In genomic region chr2:121511401-121511800, GRCm38 (mm10) we compare ENCODE assay signal across 23 mouse cellular contexts. TPM values are rescaled to one million over a fixed set of nuclear protein-coding genes. Genes with fewer than 3 reads are reported as not detected.
A peak's percentile ranks its signal among the peaks of the same experiment; 100 is the strongest.
DNase-seq lines count a peak whose midpoint lies in the region; ATAC-seq and TF ChIP-seq lines count a peak whose summit lies in the region.
"Had no signal": no experiment of that assay in that cellular context is flagged by ENCODE, and none has a peak within 500 bp of the region (broad histone marks: within the 10 kb centered on the region; RNA-seq: fewer than 3 reads in every experiment).

No protein-coding gene starts in this region.

- 88% methylated on average over 8 of the region's 8 CpGs for WGBS in lung, postnatal 0 days
- WGBS in lung, adult 2 months = 84% methylated on average over 8 of the region's 8 CpGs
- WGBS in liver, embryonic 11.5 days = 90% methylated on average over 8 of the region's 8 CpGs

- TF ChIP-seq EP300 in lung, postnatal 0 days (IDR thresholded peaks at IDR 0.05) = no peak
- TF ChIP-seq EP300 in CH12.LX (IDR thresholded peaks at IDR 0.05; ENCODE audit: low read length) = no peak

- TF ChIP-seq POLR2A in lung, adult 2 months (IDR thresholded peaks at IDR 0.05; ENCODE audit: borderline replicate concordance, extremely low read depth, low read depth, low read length) = no peak
- no peak for TF ChIP-seq POLR2A in CH12.LX (IDR thresholded peaks at IDR 0.05; ENCODE audit: low read depth, low read length)

- in situ Hi-C loops in CH12.LX (cut with MboI; ENCODE audit: low pct_ligation_motif_present, low pct_unique_long_range_greater_than_20kb, low sequenced_read_pairs) = no loop called here

- no peak for TF ChIP-seq RAD21 in CH12.LX (IDR thresholded peaks at IDR 0.05; ENCODE audit: low read depth, low read length)

- H3K27ac ChIP-seq in lung, postnatal 0 days (ENCODE audit: low read length) = no peak overlapping the region
- H3K27ac ChIP-seq in CH12.LX (ENCODE audit: insufficient read depth, low read depth) = no peak overlapping the region
- no peak overlapping the region for H3K27ac ChIP-seq in liver, embryonic 11.5 days (ENCODE audit: low read depth, low read length)
- H3K27ac ChIP-seq: forebrain, embryonic 12.5 days; heart, embryonic 15.5 days; layer of hippocampus, adult 2 months; limb, embryonic 15.5 days had no signal

- H3K9me3 ChIP-seq in lung, postnatal 0 days (ENCODE audit: low read length) = no peaks in the 10 kb centered on the region
- no peaks in the 10 kb centered on the region for H3K9me3 ChIP-seq in CH12.LX (replicated peaks; ENCODE audit: low read length)
- no peaks in the 10 kb centered on the region for H3K9me3 ChIP-seq in liver, embryonic 11.5 days (ENCODE audit: control insufficient read depth, low read length)
- H3K9me3 ChIP-seq: forebrain, embryonic 12.5 days; G1E; heart, embryonic 15.5 days; limb, embryonic 15.5 days; megakaryocyte, embryonic 14.5 days had no signal

- H3K4me2 ChIP-seq in lung, postnatal 0 days (replicated peaks; ENCODE audit: low read depth, low read length) = no peak overlapping the region
- H3K4me2 ChIP-seq in CH12.LX (ENCODE audit: insufficient read depth, low read depth, poor library complexity, severe bottlenecking) = no peak overlapping the region
- no peak overlapping the region for H3K4me2 ChIP-seq in liver, embryonic 11.5 days
- H3K4me2 ChIP-seq: forebrain, embryonic 12.5 days; heart, embryonic 15.5 days; limb, embryonic 15.5 days had no signal

- no peak overlapping the region for H3K9ac ChIP-seq in lung, postnatal 0 days (replicated peaks; ENCODE audit: low read depth)
- no peak overlapping the region for H3K9ac ChIP-seq in CH12.LX (ENCODE audit: insufficient read depth, low read depth)
- H3K9ac ChIP-seq in liver, embryonic 11.5 days (ENCODE audit: low read depth, low read length) = no peak overlapping the region
- H3K9ac ChIP-seq: forebrain, embryonic 12.5 days; heart, embryonic 15.5 days; limb, embryonic 15.5 days had no signal

- no peak overlapping the region for H3K4me3 ChIP-seq in lung, postnatal 0 days (ENCODE audit: low read depth, low read length)
- H3K4me3 ChIP-seq in lung, adult 2 months (replicated peaks; ENCODE audit: extremely low read depth, low read depth, low read length) = no peak overlapping the region
- no peak overlapping the region for H3K4me3 ChIP-seq in CH12.LX (replicated peaks in 1 of 3; ENCODE audit: low read depth in 2 of 3, low read length in 2 of 3, poor library complexity in 1 of 3)
- no peak overlapping the region for H3K4me3 ChIP-seq in liver, embryonic 11.5 days (ENCODE audit: low read depth, low read length)
- H3K4me3 ChIP-seq: forebrain, embryonic 12.5 days; heart, embryonic 15.5 days; layer of hippocampus, adult 2 months; limb, embryonic 15.5 days; megakaryocyte, embryonic 14.5 days had no signal

- no peak for ATAC-seq in lung, postnatal 0 days
- ATAC-seq in liver, embryonic 11.5 days (replicated peaks; ENCODE audit: low FRiP score) = no peak

- H3K27me3 ChIP-seq in lung, postnatal 0 days (replicated peaks; ENCODE audit: insufficient read depth, low read length) = no peaks in the 10 kb centered on the region
- no peaks in the 10 kb centered on the region for H3K27me3 ChIP-seq in CH12.LX (replicated peaks)
- H3K27me3 ChIP-seq in liver, embryonic 11.5 days (replicated peaks; ENCODE audit: control insufficient read depth, insufficient read depth, low read length) = no peaks in the 10 kb centered on the region
- H3K27me3 ChIP-seq: forebrain, embryonic 12.5 days; heart, embryonic 15.5 days; limb, embryonic 15.5 days; megakaryocyte, embryonic 14.5 days had no signal

- peaks cover 4% of the 10 kb centered on the region; the same call in 1 of the 2 replicates for H3K4me1 ChIP-seq in lung, postnatal 0 days (ENCODE audit: insufficient read depth, low read depth, low read length)
- H3K4me1 ChIP-seq in lung, adult 2 months (ENCODE audit: control insufficient read depth, insufficient read depth, low read length) = no peaks in the 10 kb centered on the region; the same call in none of the 2 replicates
- H3K4me1 ChIP-seq in CH12.LX (ENCODE audit: control insufficient read depth in 1 of 2, insufficient read depth in 2 of 2) = peaks cover 3 to 34% of the 10 kb centered on the region in 2 experiments; a peak in 3 of 4 replicates
- 0 out of 2 replicates have a peak, but pooled peaks cover 10% of the 10 kb centered on the region for H3K4me1 ChIP-seq in liver, embryonic 11.5 days (replicated peaks; ENCODE audit: control insufficient read depth, insufficient read depth, low read length)

- peaks cover 74% of the 10 kb centered on the region for H3K79me2 ChIP-seq in CH12.LX (replicated peaks; ENCODE audit: control insufficient read depth, extremely low read depth, insufficient read depth, poor library complexity, severe bottlenecking)

- TF ChIP-seq CTCF in lung, postnatal 0 days (IDR thresholded peaks at IDR 0.05) = no peak
- no peak for TF ChIP-seq CTCF in lung, adult 2 months (IDR thresholded peaks at IDR 0.05; ENCODE audit: insufficient read depth, low read length)
- TF ChIP-seq CTCF in CH12.LX (conservative IDR thresholded peaks at IDR 0.05 in 1 of 2, IDR thresholded peaks at IDR 0.05 in 1 of 2; ENCODE audit: low read depth in 2 of 2, low read length in 2 of 2) = no peak

- H3K36me3 ChIP-seq in lung, postnatal 0 days (ENCODE audit: insufficient read depth, low read length) = no peaks in the 10 kb centered on the region
- H3K36me3 ChIP-seq in CH12.LX (replicated peaks in 1 of 2; ENCODE audit: control insufficient read depth in 1 of 2, insufficient read depth in 1 of 2, low read length in 1 of 2) = peaks cover 26 to 64% of the 10 kb centered on the region in 2 experiments
- peaks cover 20% of the 10 kb centered on the region; the same call in 1 of the 2 replicates for H3K36me3 ChIP-seq in liver, embryonic 11.5 days (ENCODE audit: control insufficient read depth, insufficient read depth, low read length)

- dilution Hi-C loops in CH12.LX (cut with MboI; ENCODE audit: extremely low pct_ligation_motif_present, extremely low pct_unique_long_range_greater_than_20kb, low sequenced_read_pairs) = no loop called here

- DNase-seq in lung, postnatal 0 days (ENCODE audit: low spot score) = peak; percentile 12
- no peak for DNase-seq in lung, adult 2 months
- DNase-seq in 416B (ENCODE audit: low read depth) = peak; percentile 23
- DNase-seq in CH12.LX (ENCODE audit: extremely low read depth) = peak; percentile 32
- DNase-seq in induced T-regulatory cell, adult 2 months (ENCODE audit: low read depth) = peak; percentile 91
- no peak for DNase-seq in liver, embryonic 11.5 days (ENCODE audit: low spot score)
- no peak for DNase-seq in gastrocnemius, adult 18-20 months (ENCODE audit: low spot score)
- DNase-seq: B cell, adult 2 months; cerebellum, adult 18-20 months; cerebellum, postnatal 25 days; embryo, embryonic 11 days; gastrocnemius, postnatal 14 days; kidney, adult 2 months; kidney, postnatal 14 days; layer of hippocampus, postnatal 36 days; lung, postnatal 14 days; retina, postnatal 1 day had no signal

TF ChIP-seq in CH12.LX, 34 proteins besides CTCF, POLR2A, EP300 and RAD21 (continues in another document):
- no peak for TF ChIP-seq NRF1 (IDR thresholded peaks at IDR 0.05; ENCODE audit: low read depth, low read length)
- TF ChIP-seq HCFC1 (IDR thresholded peaks at IDR 0.05; ENCODE audit: low read depth, low read length) = no peak
- TF ChIP-seq MAX (IDR thresholded peaks at IDR 0.05; ENCODE audit: low read length) = no peak
- TF ChIP-seq GABPA (IDR thresholded peaks at IDR 0.05; ENCODE audit: insufficient replicate concordance, low read depth, low read length) = no peak
- TF ChIP-seq NELFE (IDR thresholded peaks at IDR 0.05; ENCODE audit: low read depth, low read length) = no peak

RNA-seq across cellular contexts. Expression of gene Wdr76, which starts 4.9 kb away (rescaled TPM):
- polyA plus RNA-seq in lung, postnatal 0 days (2015; fragmentation: Nextera tagmentation; extraction: Ambion mirVana) = 2.6 and 2.9 TPM in 2 replicates
- polyA plus RNA-seq in lung, adult 2 months (2012; rRNA removed) = 1.3 and 3.0 TPM in 2 replicates
- 17.4 and 20.6 TPM in 2 replicates for total RNA-seq in CH12.LX (2012; rRNA removed)
- 28.6 and 29.9 TPM in 2 replicates for total RNA-seq in CH12.LX (2014; rRNA removed)
- 22.7 and 26.9 TPM in 2 replicates for polyA plus RNA-seq in CH12.LX (2012; ENCODE audit: insufficient read length, low read depth)
- polyA plus RNA-seq in liver, embryonic 11.5 days (2014; fragmentation: Nextera tagmentation; extraction: Ambion mirVana) = 15.4 and 15.5 TPM in 2 replicates
- total RNA-seq in gastrocnemius, adult 18-20 months (2021) = 1 to 10 TPM; 1.4 to 1.5 TPM

RNA-seq across cellular contexts. Expression of gene Mfap1a, which starts 4.9 kb away (rescaled TPM):
- 16.3 and 20.7 TPM in 2 replicates for polyA plus RNA-seq in lung, postnatal 0 days (2015; fragmentation: Nextera tagmentation; extraction: Ambion mirVana)
- 3.0 and 4.9 TPM in 2 replicates for polyA plus RNA-seq in lung, adult 2 months (2012; rRNA removed)
- total RNA-seq in CH12.LX (2012; rRNA removed) (14.0 and 16.8 TPM in 2 replicates), CH12.LX (2014; rRNA removed) (13.5 and 13.7 TPM in 2 replicates)
- polyA plus RNA-seq in CH12.LX (2012; ENCODE audit: insufficient read length, low read depth) = 23.7 and 27.3 TPM in 2 replicates
- polyA plus RNA-seq in liver, embryonic 11.5 days (2014; fragmentation: Nextera tagmentation; extraction: Ambion mirVana) = 22.4 and 23.0 TPM in 2 replicates
- 10 to 100 TPM; 17.9 to 19.2 TPM for total RNA-seq in gastrocnemius, adult 18-20 months (2021)

RNA-seq across cellular contexts. Expression of gene Mfap1b, which starts 37.5 kb away (rescaled TPM):
- polyA plus RNA-seq in lung, postnatal 0 days (2015; fragmentation: Nextera tagmentation; extraction: Ambion mirVana) = 37.7 and 37.8 TPM in 2 replicates
- polyA plus RNA-seq in lung, adult 2 months (2012; rRNA removed) = 3.3 and 5.1 TPM in 2 replicates
- total RNA-seq in CH12.LX (2012; rRNA removed) = 15.6 and 17.3 TPM in 2 replicates
- 24.3 TPM in 2 replicates for total RNA-seq in CH12.LX (2014; rRNA removed)
- 29.7 and 33.2 TPM in 2 replicates for polyA plus RNA-seq in CH12.LX (2012; ENCODE audit: insufficient read length, low read depth)
- polyA plus RNA-seq in liver, embryonic 11.5 days (2014; fragmentation: Nextera tagmentation; extraction: Ambion mirVana) = 43.2 and 44.0 TPM in 2 replicates
- 10 to 100 TPM; 23.5 to 24.5 TPM for total RNA-seq in gastrocnemius, adult 18-20 months (2021)

RNA-seq across cellular contexts. Expression of gene Serinc4, which starts 54.8 kb away (rescaled TPM):
- polyA plus RNA-seq in lung, postnatal 0 days (2015; fragmentation: Nextera tagmentation; extraction: Ambion mirVana) = 0.15 and 0.35 TPM in 2 replicates
- polyA plus RNA-seq in lung, adult 2 months (2012; rRNA removed) = 0.40 and 0.66 TPM in 2 replicates
- 0.89 and 1.0 TPM in 2 replicates for total RNA-seq in CH12.LX (2012; rRNA removed)
- total RNA-seq in CH12.LX (2014; rRNA removed) = 0.17 TPM in 1 of 2 replicates, not detected in the other
- 0.29 and 1.2 TPM in 2 replicates for polyA plus RNA-seq in CH12.LX (2012; ENCODE audit: insufficient read length, low read depth)
- polyA plus RNA-seq in liver, embryonic 11.5 days (2014; fragmentation: Nextera tagmentation; extraction: Ambion mirVana) = 0.12 TPM in 1 of 2 replicates, not detected in the other
- total RNA-seq in gastrocnemius, adult 18-20 months (2021) = not detected
- total RNA-seq: gastrocnemius, postnatal 14 days had no signal
- polyA plus RNA-seq: G1E had no signal

RNA-seq across cellular contexts. Expression of gene Hypk, which starts 58.3 kb away (rescaled TPM):
- 61.7 and 70.9 TPM in 2 replicates for polyA plus RNA-seq in lung, postnatal 0 days (2015; fragmentation: Nextera tagmentation; extraction: Ambion mirVana)
- polyA plus RNA-seq in lung, adult 2 months (2012; rRNA removed) = 6.8 and 10.1 TPM in 2 replicates
- total RNA-seq in CH12.LX (2012; rRNA removed) = 15.4 and 23.2 TPM in 2 replicates
- 11.7 and 13.3 TPM in 2 replicates for total RNA-seq in CH12.LX (2014; rRNA removed)
- polyA plus RNA-seq in CH12.LX (2012; ENCODE audit: insufficient read length, low read depth) = 119 and 174 TPM in 2 replicates
- polyA plus RNA-seq in liver, embryonic 11.5 days (2014; fragmentation: Nextera tagmentation; extraction: Ambion mirVana) = 146 and 164 TPM in 2 replicates
- total RNA-seq in gastrocnemius, adult 18-20 months (2021) = 10 to 100 TPM; 10.9 to 15.1 TPM

Comparison
In these comparisons a context has a peak if more than half of its experiments do, and no peak if none do; other contexts are left out.
1. DNase-seq: peak in lung, postnatal 0 days (single experiment), 416B (single experiment), CH12.LX (single experiment) and induced T-regulatory cell, adult 2 months (single experiment); none in lung, adult 2 months (single experiment), liver, embryonic 11.5 days (single experiment) and gastrocnemius, adult 18-20 months (single experiment).